Mouse (Mus musculus) CH12.LX (cell line): Measurements from ENCODE around the gene Teddm3. TPM values are rescaled to one million over a fixed set of nuclear protein-coding genes. Genes with fewer than 3 reads are reported as not detected.
"Not testable (repeated sequence)": the region's sequence is repeated elsewhere in the genome, so short reads cannot be mapped to it uniquely, and the experiment has no call there.

Experiments
- DNase-seq: peaks from one replicate; pipeline ENCODE4 v3.0.0-alpha.2; 2013; ENCODE audit errors: extremely low read depth
- H3K27ac ChIP-seq: 2 replicates; pipeline ENCODE4 v1.5.1; 2012; ENCODE audit warnings: low read depth, mild to moderate bottlenecking, control low read depth, moderate library complexity; ENCODE audit not compliant: insufficient read depth
- H3K27me3 ChIP-seq: replicated peaks from 2 replicates; pipeline ENCODE3; 2012; ENCODE audit warnings: inconsistent platforms
- H3K36me3 ChIP-seq, 2 experiments: replicated peaks in 1 of 2; 2 replicates each; pipeline versions ENCODE3 to v1.6.1; 2012; ENCODE audit warnings: inconsistent platforms in 1 of 2, low read length in 1 of 2, mild to moderate bottlenecking in 1 of 2, mixed read lengths in 1 of 2, moderate library complexity in 1 of 2; ENCODE audit not compliant: control insufficient read depth in 1 of 2, insufficient read depth in 1 of 2
- H3K4me1 ChIP-seq, 2 experiments: 2 replicates each; pipeline ENCODE4 v1.6.1; 2012; ENCODE audit warnings: inconsistent platforms in 1 of 2, moderate library complexity in 1 of 2; ENCODE audit not compliant: insufficient read depth in 2 of 2, control insufficient read depth in 1 of 2
- H3K4me2 ChIP-seq: 2 replicates; pipeline ENCODE4 v1.6.1; 2012; ENCODE audit warnings: low read depth, mild to moderate bottlenecking, control low read depth; ENCODE audit not compliant: poor library complexity, insufficient read depth, severe bottlenecking
- H3K4me3 ChIP-seq, 3 experiments: fragments of 150-350 bp in 1 of 3; sonication (generic) in 1 of 3; replicated peaks in 1 of 3; 2 replicates each; pipeline versions ENCODE3 to v1.5.1; 2011 to 2012; ENCODE audit warnings: low read depth in 2 of 3, low read length in 2 of 3, mild to moderate bottlenecking in 2 of 3, moderate library complexity in 2 of 3, control low read depth in 1 of 3, improper control_type of control experiment in 1 of 3, inconsistent platforms in 1 of 3, mixed read lengths in 1 of 3; ENCODE audit not compliant: poor library complexity in 1 of 3
- H3K79me2 ChIP-seq: replicated peaks from 2 replicates; pipeline ENCODE4 v1.6.1; 2012; ENCODE audit warnings: mild to moderate bottlenecking, moderate library complexity; ENCODE audit not compliant: control insufficient read depth, poor library complexity, insufficient read depth, severe bottlenecking; ENCODE audit errors: extremely low read depth
- H3K9ac ChIP-seq: 2 replicates; pipeline ENCODE4 v1.6.1; 2012; ENCODE audit warnings: low read depth, mild to moderate bottlenecking, control low read depth, moderate library complexity; ENCODE audit not compliant: insufficient read depth
- H3K9me3 ChIP-seq: replicated peaks from 2 replicates; pipeline ENCODE3; 2012; ENCODE audit warnings: low read length, inconsistent platforms, mixed read lengths
- CHD2 ChIP-seq: IDR thresholded peaks from 2 replicates; pipeline ENCODE4 v1.6.1; 2011; ENCODE audit warnings: low read length, improper control_type of control experiment
- E2F4 ChIP-seq: IDR thresholded peaks from 2 replicates; pipeline ENCODE4 v1.6.1; 2011; ENCODE audit warnings: low read depth, low read length, improper control_type of control experiment; ENCODE audit not compliant: insufficient replicate concordance
- MAFK ChIP-seq: IDR thresholded peaks from 2 replicates; pipeline ENCODE4 v1.6.1; 2011; ENCODE audit warnings: low read length, improper control_type of control experiment; ENCODE audit not compliant: insufficient replicate concordance
- NELFE ChIP-seq: IDR thresholded peaks from 2 replicates; pipeline ENCODE4 v1.6.1; 2011; ENCODE audit warnings: low read depth, low read length, improper control_type of control experiment
- PAX5 ChIP-seq: IDR thresholded peaks from 2 replicates; pipeline ENCODE4 v1.6.1; 2012; ENCODE audit warnings: low read length, inconsistent platforms, mixed read lengths
- POLR2A ChIP-seq: IDR thresholded peaks from 2 replicates; pipeline ENCODE4 v1.6.1; 2011; ENCODE audit warnings: low read depth, mild to moderate bottlenecking, improper control_type of control experiment, low read length
- RCOR1 ChIP-seq: conservative IDR thresholded peaks from 2 replicates; pipeline ENCODE4 v1.6.1; 2012; ENCODE audit warnings: low read depth, mild to moderate bottlenecking, inconsistent platforms, low read length, improper control_type of control experiment
- SIN3A ChIP-seq: IDR thresholded peaks from 2 replicates; pipeline ENCODE4 v1.6.1; 2012; ENCODE audit warnings: low read length, improper control_type of control experiment, inconsistent platforms
- SMC3 ChIP-seq: IDR thresholded peaks from 2 replicates; pipeline ENCODE4 v1.6.1; 2011; ENCODE audit warnings: low read depth, low read length, improper control_type of control experiment
- TCF12 ChIP-seq: IDR thresholded peaks from 2 replicates; pipeline ENCODE4 v1.6.1; 2014; ENCODE audit warnings: low read depth, mild to moderate bottlenecking, inconsistent platforms, low read length, improper control_type of control experiment
- dilution Hi-C: fragments of 300-500 bp; cut with MboI; formaldehyde crosslinking; loops from 2 replicates; pipeline ENCODE4 v1.14.3; 2020; ENCODE audit warnings: low sequenced_read_pairs; ENCODE audit not compliant: extremely low pct_unique_long_range_greater_than_20kb, extremely low pct_ligation_motif_present
- in situ Hi-C: fragments of 300-500 bp; cut with MboI; formaldehyde crosslinking; loops from 3 replicates; pipeline ENCODE4 v1.14.3; 2019; ENCODE audit warnings: low sequenced_read_pairs, low pct_ligation_motif_present, low pct_unique_long_range_greater_than_20kb, mixed read lengths
- polyA plus RNA-seq: library from polyadenylated mRNA; unstranded; fragments of >175 nt; gene quantifications from 2 replicates; pipeline ENCODE4 v1.2.1, GENCODE M21; 2012; ENCODE audit warnings: low read depth; ENCODE audit not compliant: insufficient read length
- total RNA-seq, 2 experiments: library from RNA; depleted of rRNA; stranded (reverse); fragments of 300-350 nt in 1 of 2; fragments of >200 nt in 1 of 2; gene quantifications; 2 replicates each; pipeline ENCODE4 v1.2.3; 2012 to 2014

Gene Teddm3
- not detected in 2 replicates for total RNA-seq (2012; rRNA removed)
- total RNA-seq (2014; rRNA removed) = not detected in 2 replicates
- not detected in 2 replicates for polyA plus RNA-seq

GRCm38 (mm10) chr16:21153900-21154299 lies at the start of gene Teddm3:
Gene Teddm3 (minus strand): TSS chr16:21154000.
- H3K79me2 ChIP-seq, H3K36me3 ChIP-seq, dilution Hi-C loops, in situ Hi-C loops, H3K27ac ChIP-seq, H3K27me3 ChIP-seq, H3K4me1 ChIP-seq, H3K4me3 ChIP-seq, DNase-seq, H3K9me3 ChIP-seq, H3K4me2 ChIP-seq, H3K9ac ChIP-seq: not testable (repeated sequence)

- in situ Hi-C loops (no loop called here), dilution Hi-C loops (no loop called here)
- Histone ChIP-seq H3K27ac (no peak overlapping the region), H3K36me3 (no peaks in the 10 kb centered on the region), H3K4me1 (peaks cover 0 to 24% of the 10 kb centered on the region in 2 experiments; a peak in 2 of 4 replicates), H3K9me3 (peaks cover 7% of the 10 kb centered on the region), H3K27me3 (peaks cover 2% of the 10 kb centered on the region), H3K79me2 (no peaks in the 10 kb centered on the region), H3K9ac (no peak overlapping the region), H3K4me2 (no peak overlapping the region), H3K4me3 (no peak overlapping the region)
- no peak for DNase-seq
- TF ChIP-seq SIN3A (no peak), POLR2A (no peak), SMC3 (no peak), PAX5 (no peak)
- TF ChIP-seq, all 38 proteins: peak for 0
These were observed 48.9 kb upstream of the Teddm3 start for GRCm38 (mm10) chr16:21202731-21203130.

GRCm38 (mm10) chr16:21199426-21199825 lies 45.6 kb upstream of the Teddm3 start:
- Histone ChIP-seq H3K9me3 (peaks cover 2% of the 10 kb centered on the region), H3K27ac (no peak overlapping the region), H3K36me3 (no peaks in the 10 kb centered on the region), H3K9ac (no peak overlapping the region), H3K4me2 (no peak overlapping the region), H3K79me2 (no peaks in the 10 kb centered on the region), H3K27me3 (peaks cover 8% of the 10 kb centered on the region), H3K4me1 (peaks cover 0 to 24% of the 10 kb centered on the region in 2 experiments; a peak in 2 of 4 replicates), H3K4me3 (no peak overlapping the region)
- TF ChIP-seq MAFK (no peak), NELFE (no peak), CHD2 (no peak), RCOR1 (no peak), E2F4 (no peak), TCF12 (no peak)
- peak; percentile 17 for DNase-seq
- in situ Hi-C loops = loop anchor here (5.0 to 10.0 kb wide), 2 partner anchors 193 to 285 kb away; no protein-coding TSS in a partner anchor
- dilution Hi-C loops = no loop called here
